Mouse (Mus musculus) limb, embryonic 11.5 days (tissue): ENCODE results near the gene Slc22a13. TPM values are rescaled to one million over a fixed set of nuclear protein-coding genes. Genes with fewer than 3 reads are reported as not detected.

Experiments
- ATAC-seq: fragments of 200-750 bp; cut with Nextera tagmentation; 2 replicates; pipeline ENCODE4 v1.8.0; 2017; ENCODE audit warnings: low read depth; ENCODE audit not compliant: insufficient number of reproducible peaks, low FRiP score, low TSS enrichment
- DNase-seq: peaks from one replicate; pipeline ENCODE4 v3.0.0-alpha.2; 2015; ENCODE audit warnings: low spot score
- H3K27ac ChIP-seq: fragments of 300-500 bp; sonication (generic); replicated peaks from 2 replicates; pipeline ENCODE4 v1.5.1; 2014; ENCODE audit warnings: low read depth, mild to moderate bottlenecking, low read length
- H3K27me3 ChIP-seq: fragments of 300-500 bp; sonication (generic); 2 replicates; pipeline ENCODE4 v1.6.1; 2014; ENCODE audit warnings: mild to moderate bottlenecking, low read length, mixed read lengths; ENCODE audit not compliant: control insufficient read depth, insufficient read depth
- H3K36me3 ChIP-seq: fragments of 300-500 bp; sonication (generic); 2 replicates; pipeline ENCODE4 v1.6.1; 2014; ENCODE audit warnings: mild to moderate bottlenecking, low read length, moderate library complexity, mixed read lengths; ENCODE audit not compliant: control insufficient read depth, insufficient read depth
- H3K4me1 ChIP-seq: fragments of 300-500 bp; sonication (generic); 2 replicates; pipeline ENCODE4 v1.6.1; 2014; ENCODE audit warnings: low read length, mixed read lengths; ENCODE audit not compliant: control insufficient read depth, insufficient read depth
- H3K4me2 ChIP-seq: fragments of 300-500 bp; sonication (generic); 2 replicates; pipeline ENCODE4 v1.6.1; 2014; ENCODE audit warnings: low read depth, mild to moderate bottlenecking, moderate library complexity; ENCODE audit not compliant: severe bottlenecking
- H3K4me3 ChIP-seq: fragments of 300-500 bp; sonication (generic); 2 replicates; pipeline ENCODE4 v1.5.1; 2014; ENCODE audit warnings: low read depth, low read length
- H3K9ac ChIP-seq: fragments of 300-500 bp; sonication (generic); 2 replicates; pipeline ENCODE4 v1.6.1; 2014; ENCODE audit warnings: mild to moderate bottlenecking, low read length
- H3K9me3 ChIP-seq: fragments of 300-500 bp; sonication (generic); 2 replicates; pipeline ENCODE4 v1.6.1; 2016; ENCODE audit warnings: low read length; ENCODE audit not compliant: control insufficient read depth
- WGBS: fragments of 180-500 bp; shearing (Covaris S2); extraction: QIAGEN DNeasy Blood & Tissue Kit; methylation state at CpG from one replicate; pipeline ENCODE4 v1.1.7; 2014; 5-methylcytosine and 5-hydroxymethylcytosine counted together
- polyA plus RNA-seq: library from polyadenylated mRNA; unstranded; fragments of >200 nt; fragmentation: Nextera tagmentation; extraction: Ambion mirVana; gene quantifications from 2 replicates; pipeline ENCODE4 v1.2.1, GENCODE M21; 2014

The Slc22a13 gene
- polyA plus RNA-seq, 1 experiment from 2014 or later, result not detected

- no peaks in the 10 kb centered on the region for H3K9me3 ChIP-seq
- 0 out of 2 replicates have a peak, but pooled peaks cover 6% of the 10 kb centered on the region for H3K27me3 ChIP-seq
- H3K4me2 ChIP-seq, result no peak overlapping the region
- ATAC-seq, result no peak
- H3K9ac ChIP-seq, result no peak overlapping the region
- no peak overlapping the region for H3K4me3 ChIP-seq
- 54% methylated on average over 7 of the region's 7 CpGs for WGBS
- H3K36me3 ChIP-seq, result no peaks in the 10 kb centered on the region
- H3K27ac ChIP-seq, result no peak overlapping the region
- DNase-seq, result no peak
- no peaks in the 10 kb centered on the region for H3K4me1 ChIP-seq
Observed at GRCm38 (mm10) chr9:119155826-119156225, 53.1 kb downstream of the Slc22a13 start.

GRCm38 (mm10) chr9:119155416-119155815 lies 53.5 kb downstream of the Slc22a13 start:
- no peak overlapping the region for H3K4me3 ChIP-seq
- no peaks in the 10 kb centered on the region for H3K36me3 ChIP-seq
- DNase-seq (no peak), ATAC-seq (no peak)
- no peaks in the 10 kb centered on the region for H3K9me3 ChIP-seq
- H3K27ac ChIP-seq, result no peak overlapping the region
- H3K4me2 ChIP-seq, result no peak overlapping the region
- WGBS, result 79% methylated on average over 8 of the region's 8 CpGs
- no peak overlapping the region for H3K9ac ChIP-seq
- 0 out of 2 replicates have a peak, but pooled peaks cover 6% of the 10 kb centered on the region for H3K27me3 ChIP-seq
- no peaks in the 10 kb centered on the region for H3K4me1 ChIP-seq

GRCm38 (mm10) chr9:119151751-119152150 lies 57.1 kb downstream of the Slc22a13 start:
- no peak for ATAC-seq

GRCm38 (mm10) chr9:119149601-119150000 lies 59.3 kb downstream of the Slc22a13 start:
- H3K36me3 ChIP-seq, result no peaks in the 10 kb centered on the region
- WGBS, result 23% methylated on average over 5 of the region's 5 CpGs
- H3K27me3 ChIP-seq, result no peaks in the 10 kb centered on the region
- no peak for ATAC-seq
- no peak overlapping the region for H3K9ac ChIP-seq
- H3K27ac ChIP-seq, result no peak overlapping the region
- peak; percentile 88 for DNase-seq
- no peaks in the 10 kb centered on the region for H3K9me3 ChIP-seq
- H3K4me1 ChIP-seq, result no peaks in the 10 kb centered on the region
- no peak overlapping the region for H3K4me3 ChIP-seq
- H3K4me2 ChIP-seq, result no peak overlapping the region

More at GRCm38 (mm10) chr9:119151751-119152150, 57.1 kb downstream of the Slc22a13 start:
- Histone ChIP-seq H3K36me3 (no peaks in the 10 kb centered on the region), H3K9me3 (no peaks in the 10 kb centered on the region), H3K4me3 (no peak overlapping the region), H3K27me3 (0 out of 2 replicates have a peak, but pooled peaks cover 6% of the 10 kb centered on the region), H3K4me1 (no peaks in the 10 kb centered on the region), H3K27ac (no peak overlapping the region), H3K9ac (no peak overlapping the region), H3K4me2 (no peak overlapping the region)
- DNase-seq, result no peak
- 84% methylated on average over 2 of the region's 2 CpGs for WGBS

GRCm38 (mm10) chr9:119146098-119146770 lies 62.7 kb downstream of the Slc22a13 start:
- 82% methylated on average over 13 of the region's 13 CpGs for WGBS

GRCm38 (mm10) chr9:119145638-119146037 lies 63.3 kb downstream of the Slc22a13 start:
- DNase-seq (no peak), ATAC-seq (no peak)
- no peaks in the 10 kb centered on the region for H3K4me1 ChIP-seq
- H3K4me2 ChIP-seq, result no peak overlapping the region
- H3K4me3 ChIP-seq, result no peak overlapping the region
- no peaks in the 10 kb centered on the region for H3K27me3 ChIP-seq
- H3K27ac ChIP-seq, result no peak overlapping the region
- no peaks in the 10 kb centered on the region for H3K9me3 ChIP-seq
- no peak overlapping the region for H3K9ac ChIP-seq
- H3K36me3 ChIP-seq, result no peaks in the 10 kb centered on the region
- 69% methylated on average over 6 of the region's 6 CpGs for WGBS

More at GRCm38 (mm10) chr9:119146098-119146770, 62.7 kb downstream of the Slc22a13 start:
- Histone ChIP-seq H3K9ac (no peak overlapping the region), H3K4me1 (no peaks in the 10 kb centered on the region), H3K9me3 (no peaks in the 10 kb centered on the region), H3K4me3 (no peak overlapping the region), H3K4me2 (no peak overlapping the region), H3K36me3 (no peaks in the 10 kb centered on the region), H3K27ac (no peak overlapping the region), H3K27me3 (no peaks in the 10 kb centered on the region)
- ATAC-seq (no peak), DNase-seq (no peak)

- no peaks in the 10 kb centered on the region for H3K27me3 ChIP-seq
- H3K9ac ChIP-seq, result no peak overlapping the region
- 67% methylated on average over 10 of the region's 10 CpGs for WGBS
- no peaks in the 10 kb centered on the region for H3K9me3 ChIP-seq
- no peak overlapping the region for H3K4me3 ChIP-seq
- H3K36me3 ChIP-seq, result no peaks in the 10 kb centered on the region
- no peaks in the 10 kb centered on the region for H3K4me1 ChIP-seq
- no peak overlapping the region for H3K27ac ChIP-seq
- ATAC-seq, result no peak
- DNase-seq, result no peak
- H3K4me2 ChIP-seq, result no peak overlapping the region
Observed at GRCm38 (mm10) chr9:119145137-119145536, 63.8 kb downstream of the Slc22a13 start.

GRCm38 (mm10) chr9:119144696-119145095 lies 64.2 kb downstream of the Slc22a13 start:
- H3K9me3 ChIP-seq, result no peaks in the 10 kb centered on the region
- no peak overlapping the region for H3K27ac ChIP-seq
- H3K4me3 ChIP-seq, result no peak overlapping the region
- H3K9ac ChIP-seq, result no peak overlapping the region
- H3K4me2 ChIP-seq, result no peak overlapping the region
- 89% methylated on average over 8 of the region's 8 CpGs for WGBS
- H3K27me3 ChIP-seq, result no peaks in the 10 kb centered on the region
- H3K4me1 ChIP-seq, result no peaks in the 10 kb centered on the region
- no peak for ATAC-seq
- H3K36me3 ChIP-seq, result no peaks in the 10 kb centered on the region
- no peak for DNase-seq

GRCm38 (mm10) chr9:119143372-119143771 lies 65.5 kb downstream of the Slc22a13 start:
- Histone ChIP-seq H3K27me3 (no peaks in the 10 kb centered on the region), H3K27ac (no peak overlapping the region), H3K9ac (no peak overlapping the region), H3K4me1 (no peaks in the 10 kb centered on the region), H3K4me3 (no peak overlapping the region), H3K4me2 (no peak overlapping the region), H3K9me3 (no peaks in the 10 kb centered on the region), H3K36me3 (no peaks in the 10 kb centered on the region)
- 74% methylated on average over 9 of the region's 9 CpGs for whole genome bisulfite sequencing
- ATAC-seq, result no peak
- DNase-seq, result no peak
